ENCODE assay signal across 10 mouse cellular contexts in the genomic region with DNA sequence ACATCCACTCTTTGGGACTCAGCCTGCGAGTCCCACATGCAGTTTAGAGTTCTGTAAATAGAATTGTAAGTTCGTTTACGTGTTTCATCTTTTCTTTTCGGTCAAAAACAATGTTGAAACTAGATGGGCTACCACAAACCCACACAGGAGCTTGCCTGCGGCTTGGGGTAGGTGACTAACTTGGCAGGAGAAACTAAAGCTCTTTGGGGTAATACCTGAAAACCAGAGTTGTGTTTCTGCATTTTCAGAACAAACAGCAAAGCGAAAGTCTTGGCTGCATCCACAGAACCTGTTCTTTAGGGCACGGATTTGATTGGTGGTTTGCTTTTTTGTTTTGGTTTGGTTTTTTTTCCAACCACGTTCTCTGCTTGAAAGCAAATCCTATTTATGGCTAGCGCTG.
DNase-seq lines count a peak whose midpoint lies in the region; ATAC-seq lines count a peak whose summit lies in the region.
"Had no signal": no experiment of that assay in that cellular context is flagged by ENCODE, and none has a peak within 500 bp of the region (broad histone marks: within the 10 kb centered on the region; RNA-seq: fewer than 3 reads in every experiment).

No protein-coding gene starts in this region.

- H3K4me2 ChIP-seq in lung, embryonic 16.5 days (ENCODE audit: low read depth, low read length): peak overlapping the region; percentile 97; the same call in 1 of the 2 replicates
- H3K4me2 ChIP-seq in liver, embryonic 12.5 days: peak overlapping the region; percentile 75

- WGBS in lung, embryonic 16.5 days: 42% methylated on average over 9 of the region's 9 CpGs
- 30% methylated on average over 9 of the region's 9 CpGs for WGBS in liver, embryonic 12.5 days (ENCODE audit: insufficient replicate concordance)

- no peak overlapping the region for H3K27ac ChIP-seq in lung, embryonic 16.5 days (ENCODE audit: low read length)
- H3K27ac ChIP-seq in liver, embryonic 12.5 days: no peak overlapping the region

- H3K9me3 ChIP-seq in lung, embryonic 16.5 days (ENCODE audit: control insufficient read depth, low read length): no peaks in the 10 kb centered on the region
- no peaks in the 10 kb centered on the region for H3K9me3 ChIP-seq in liver, embryonic 12.5 days (replicated peaks)

- no peak for ATAC-seq in lung, embryonic 16.5 days (ENCODE audit: low read depth)
- ATAC-seq in liver, embryonic 12.5 days: no peak

- peak; percentile 33 for DNase-seq in embryo, embryonic 10.5 days (ENCODE audit: low spot score)
- no peak for DNase-seq in embryo, embryonic 10 days (ENCODE audit: low spot score)
- DNase-seq in lung, postnatal 25 days (ENCODE audit: low spot score): no peak
- no peak for DNase-seq in natural killer cell, adult 2 months (ENCODE audit: low spot score in 2 of 2)
- no peak for DNase-seq in testis, postnatal 14 days (ENCODE audit: low spot score)
- no peak for DNase-seq in right cerebral cortex, postnatal 14 days
- DNase-seq: cerebellum, adult 11 months; gastrocnemius, postnatal 14 days had no signal

- H3K4me1 ChIP-seq in lung, embryonic 16.5 days (replicated peaks; ENCODE audit: control insufficient read depth, insufficient read depth, low read length): peaks cover 24% of the 10 kb centered on the region
- H3K4me1 ChIP-seq in liver, embryonic 12.5 days: peaks cover 9% of the 10 kb centered on the region; the same call in 1 of the 2 replicates

- no peaks in the 10 kb centered on the region for H3K36me3 ChIP-seq in lung, embryonic 16.5 days (ENCODE audit: control insufficient read depth, insufficient read depth, low read length)
- H3K36me3 ChIP-seq in liver, embryonic 12.5 days: no peaks in the 10 kb centered on the region

- no peaks in the 10 kb centered on the region; the same call in 1 of the 2 replicates for H3K27me3 ChIP-seq in lung, embryonic 16.5 days (ENCODE audit: control insufficient read depth, insufficient read depth, low read depth, low read length)
- peaks cover 35% of the 10 kb centered on the region for H3K27me3 ChIP-seq in liver, embryonic 12.5 days (replicated peaks)

- H3K9ac ChIP-seq in lung, embryonic 16.5 days (ENCODE audit: low read length): no peak overlapping the region
- H3K9ac ChIP-seq in liver, embryonic 12.5 days: no peak overlapping the region

- H3K4me3 ChIP-seq in lung, embryonic 16.5 days (ENCODE audit: low read length): no peak overlapping the region
- no peak overlapping the region for H3K4me3 ChIP-seq in liver, embryonic 12.5 days
